Mouse (Mus musculus) testis, adult 2 months (tissue): ENCODE measurements around the gene Spata2l.

ENCODE experiments used
- CTCF ChIP-seq: fragments of 200-500 bp; IDR thresholded peaks from 2 replicates; pipeline ENCODE4 v1.5.1; 2012; ENCODE audit warnings: low read depth, mild to moderate bottlenecking, inconsistent platforms, low read length, moderate library complexity; ENCODE audit not compliant: control insufficient read depth, insufficient read depth, insufficient replicate concordance
- POLR2A ChIP-seq: fragments of 200-500 bp; IDR thresholded peaks from 2 replicates; pipeline ENCODE4 v1.6.1; 2012; ENCODE audit warnings: low read depth, mild to moderate bottlenecking, inconsistent platforms, low read length, moderate library complexity; ENCODE audit not compliant: control insufficient read depth

DNA sequence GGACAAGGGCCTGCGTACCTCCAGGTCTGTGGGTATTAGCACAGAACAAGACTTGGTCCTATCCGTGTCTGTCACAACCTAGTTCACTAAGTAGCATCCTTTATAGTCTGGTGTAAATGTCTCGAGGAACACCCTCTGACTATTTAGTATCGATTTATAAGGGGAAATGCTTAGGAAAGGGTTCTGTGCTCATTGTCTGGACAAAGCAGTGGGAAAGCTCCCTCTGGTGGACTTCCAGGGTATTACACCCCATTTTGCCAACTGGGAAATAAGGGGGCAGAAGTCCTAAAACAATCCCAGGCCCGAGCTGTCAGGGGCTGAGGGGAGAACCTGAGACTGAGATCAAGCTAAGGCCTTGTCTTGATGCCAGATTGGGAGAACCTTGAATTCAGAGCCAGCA lies 33.7 kb downstream of the Spata2l start:
- TF ChIP-seq CTCF = peak; percentile 58; the same call in 1 of the 2 replicates
- TF ChIP-seq POLR2A = no peak
